Mouse (Mus musculus): Measurements from ENCODE around the gene Npm1. TPM values are rescaled to one million over a fixed set of nuclear protein-coding genes. Genes with fewer than 3 reads are reported as not detected.
A peak's percentile ranks its signal among the peaks of the same experiment; 100 is the strongest.

Npm1 gene
- total and polyA plus RNA-seq, 3 experiments: 458 to 3,846 (median 2,862) TPM

DNA sequence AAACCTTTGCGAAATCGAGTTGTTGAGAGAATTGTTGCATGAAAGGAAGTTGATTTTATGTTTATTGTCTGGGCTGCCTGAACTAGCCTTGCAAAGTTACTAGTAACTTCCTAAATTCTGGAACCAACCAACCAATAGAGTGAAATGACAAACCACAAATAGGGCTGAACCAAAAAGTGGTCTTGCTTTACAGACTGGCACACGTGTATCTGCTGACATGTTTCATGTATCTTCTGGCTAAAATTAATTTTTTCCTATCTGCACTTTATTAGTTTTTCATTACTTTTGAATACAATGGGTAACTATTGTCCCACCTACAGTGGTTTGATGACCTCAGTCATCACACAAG is 13.9 kb downstream of the Npm1 start:
- peaks cover 11% of the 10 kb centered on the region for H3K9me3 ChIP-seq (replicated peaks)
- H3K4me1 ChIP-seq (ENCODE audit: insufficient read depth, low read depth, low read length): peaks cover 35% of the 10 kb centered on the region
- no peak overlapping the region for H3K4me3 ChIP-seq (ENCODE audit: low read depth, low read length)
- TF ChIP-seq CTCF (IDR thresholded peaks at IDR 0.05; ENCODE audit: low read depth, low read length) (no peak), GATA2 (IDR thresholded peaks at IDR 0.05; ENCODE audit: borderline replicate concordance, low read depth, low read length) (no peak), TAL1 (conservative IDR thresholded peaks at IDR 0.05; ENCODE audit: low read depth, low read length) (no peak), GATA1 (IDR thresholded peaks at IDR 0.05; ENCODE audit: borderline replicate concordance, low read length) (no peak), POLR2AphosphoS5 (IDR thresholded peaks at IDR 0.05; ENCODE audit: insufficient replicate concordance, low read depth, low read length) (no peak; the same call in 1 of the 2 replicates)
- ATAC-seq (ENCODE audit: extremely low read depth, insufficient number of reproducible peaks, low FRiP score, poor library complexity, severe bottlenecking) (no peak), DNase-seq (ENCODE audit: low spot score) (no peak)
- peaks cover 42% of the 10 kb centered on the region for H3K27me3 ChIP-seq (ENCODE audit: insufficient read depth, low read length)
- H3K36me3 ChIP-seq (replicated peaks): peaks cover 47% of the 10 kb centered on the region

- peak; percentile 71 for DNase-seq (ENCODE audit: low spot score)
- TF ChIP-seq CTCF (IDR thresholded peaks at IDR 0.05; ENCODE audit: low read depth, low read length): 0 out of 2 replicates have a peak, but pooled peaks have one; percentile 22
- TF ChIP-seq TAL1 (conservative IDR thresholded peaks at IDR 0.05; ENCODE audit: low read depth, low read length): no peak
- TF ChIP-seq POLR2AphosphoS5 (IDR thresholded peaks at IDR 0.05; ENCODE audit: insufficient replicate concordance, low read depth, low read length): peak; percentile 86; the same call in 1 of the 2 replicates
- H3K36me3 ChIP-seq (replicated peaks): peaks cover 41% of the 10 kb centered on the region
- peaks cover 35% of the 10 kb centered on the region for H3K4me1 ChIP-seq (ENCODE audit: insufficient read depth, low read depth, low read length)
- peak overlapping the region; percentile 61; the same call in 1 of the 2 replicates for H3K4me3 ChIP-seq (ENCODE audit: low read depth, low read length)
- peak; percentile 63 for ATAC-seq (ENCODE audit: extremely low read depth, insufficient number of reproducible peaks, low FRiP score, poor library complexity, severe bottlenecking)
- peaks cover 11% of the 10 kb centered on the region for H3K9me3 ChIP-seq (replicated peaks)
- H3K27me3 ChIP-seq (ENCODE audit: insufficient read depth, low read length): peaks cover 47% of the 10 kb centered on the region
These were observed 14.5 kb downstream of the Npm1 start for GRCm38 (mm10) chr11:33148338-33149087.

GRCm38 (mm10) chr11:33147572-33148337 is 15.3 kb downstream of the Npm1 start:
- peaks cover 11% of the 10 kb centered on the region for H3K9me3 ChIP-seq (replicated peaks)
- TF ChIP-seq CTCF (IDR thresholded peaks at IDR 0.05; ENCODE audit: low read depth, low read length) (no peak), GATA1 (IDR thresholded peaks at IDR 0.05; ENCODE audit: borderline replicate concordance, low read length) (no peak)
- H3K27me3 ChIP-seq (ENCODE audit: insufficient read depth, low read length): peaks cover 51% of the 10 kb centered on the region
- H3K4me1 ChIP-seq (ENCODE audit: insufficient read depth, low read depth, low read length): peaks cover 35% of the 10 kb centered on the region
- H3K36me3 ChIP-seq (replicated peaks): peaks cover 34% of the 10 kb centered on the region
- ATAC-seq (ENCODE audit: extremely low read depth, insufficient number of reproducible peaks, low FRiP score, poor library complexity, severe bottlenecking) (no peak), DNase-seq (ENCODE audit: low spot score) (peak; percentile 26)
- H3K4me3 ChIP-seq (ENCODE audit: low read depth, low read length): peak overlapping the region; percentile 61; the same call in 1 of the 2 replicates

- Histone ChIP-seq H3K4me3 (ENCODE audit: low read depth, low read length) (peak within 1 kb of the TSS; percentile 61; the same call in 1 of the 2 replicates), H3K27me3 (ENCODE audit: insufficient read depth, low read length) (peaks cover 53% of the 10 kb centered on the region)
- TF ChIP-seq TAL1 (conservative IDR thresholded peaks at IDR 0.05; ENCODE audit: low read depth, low read length): no peak
- no peak for TF ChIP-seq CTCF (IDR thresholded peaks at IDR 0.05; ENCODE audit: low read depth, low read length)
- TF ChIP-seq GATA2 (IDR thresholded peaks at IDR 0.05; ENCODE audit: borderline replicate concordance, low read depth, low read length): no peak
- no peak for TF ChIP-seq GATA1 (IDR thresholded peaks at IDR 0.05; ENCODE audit: borderline replicate concordance, low read length)
- TF ChIP-seq POLR2AphosphoS5 (IDR thresholded peaks at IDR 0.05; ENCODE audit: insufficient replicate concordance, low read depth, low read length): no peak
These were observed 15.8 kb downstream of the Npm1 start, which contains the start of gene Fgf18 for GRCm38 (mm10) chr11:33147171-33147571. Gene Fgf18, minus strand, starts transcription at chr11:33147400.

GRCm38 (mm10) chr11:33146651-33147131 is 16.3 kb downstream of the Npm1 start:
- DNase-seq (ENCODE audit: low spot score) (no peak), ATAC-seq (ENCODE audit: extremely low read depth, insufficient number of reproducible peaks, low FRiP score, poor library complexity, severe bottlenecking) (no peak)
- Histone ChIP-seq H3K9me3 (replicated peaks) (peaks cover 11% of the 10 kb centered on the region), H3K4me3 (ENCODE audit: low read depth, low read length) (no peak overlapping the region; the same call in 1 of the 2 replicates), H3K36me3 (replicated peaks) (peaks cover 27% of the 10 kb centered on the region), H3K27me3 (ENCODE audit: insufficient read depth, low read length) (peaks cover 53% of the 10 kb centered on the region), H3K4me1 (ENCODE audit: insufficient read depth, low read depth, low read length) (peaks cover 35% of the 10 kb centered on the region)
- no peak for TF ChIP-seq CTCF (IDR thresholded peaks at IDR 0.05; ENCODE audit: low read depth, low read length)
- TF ChIP-seq POLR2AphosphoS5 (IDR thresholded peaks at IDR 0.05; ENCODE audit: insufficient replicate concordance, low read depth, low read length): no peak
- no peak for TF ChIP-seq GATA2 (IDR thresholded peaks at IDR 0.05; ENCODE audit: borderline replicate concordance, low read depth, low read length)
- no peak for TF ChIP-seq TAL1 (conservative IDR thresholded peaks at IDR 0.05; ENCODE audit: low read depth, low read length)
- TF ChIP-seq GATA1 (IDR thresholded peaks at IDR 0.05; ENCODE audit: borderline replicate concordance, low read length): no peak

More at GRCm38 (mm10) chr11:33147171-33147571, 15.8 kb downstream of the Npm1 start, which contains the start of gene Fgf18:
- ATAC-seq (ENCODE audit: extremely low read depth, insufficient number of reproducible peaks, low FRiP score, poor library complexity, severe bottlenecking) (no peak), DNase-seq (ENCODE audit: low spot score) (no peak)
- Histone ChIP-seq H3K4me1 (ENCODE audit: insufficient read depth, low read depth, low read length) (peaks cover 35% of the 10 kb centered on the region), H3K9me3 (replicated peaks) (peaks cover 11% of the 10 kb centered on the region), H3K36me3 (replicated peaks) (peaks cover 31% of the 10 kb centered on the region)

DNA sequence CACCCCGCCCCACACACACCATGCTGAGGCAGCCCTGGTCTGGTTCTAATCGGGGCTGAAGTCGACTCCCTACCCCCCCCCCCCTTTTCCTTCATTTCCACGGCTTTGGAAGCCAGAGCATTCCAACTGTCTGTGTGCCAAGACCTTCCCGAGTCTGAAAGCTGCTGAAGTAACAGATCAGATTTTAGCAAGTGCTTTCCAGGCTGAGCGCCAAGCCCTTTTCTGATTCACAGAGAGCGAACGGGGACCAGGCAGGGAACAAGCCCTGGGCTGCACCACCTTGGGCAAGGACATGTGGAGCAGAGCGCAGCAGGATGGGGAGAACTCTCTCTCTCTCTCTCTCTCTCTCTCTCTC is 16.9 kb downstream of the Npm1 start:
- Histone ChIP-seq H3K36me3 (replicated peaks) (peaks cover 21% of the 10 kb centered on the region), H3K4me3 (ENCODE audit: low read depth, low read length) (no peak overlapping the region), H3K9me3 (replicated peaks) (peaks cover 11% of the 10 kb centered on the region), H3K4me1 (ENCODE audit: insufficient read depth, low read depth, low read length) (peaks cover 32% of the 10 kb centered on the region), H3K27me3 (ENCODE audit: insufficient read depth, low read length) (peaks cover 53% of the 10 kb centered on the region)
- ATAC-seq (ENCODE audit: extremely low read depth, insufficient number of reproducible peaks, low FRiP score, poor library complexity, severe bottlenecking): no peak
- no peak for DNase-seq (ENCODE audit: low spot score)
- TF ChIP-seq GATA1 (IDR thresholded peaks at IDR 0.05; ENCODE audit: borderline replicate concordance, low read length) (no peak), TAL1 (conservative IDR thresholded peaks at IDR 0.05; ENCODE audit: low read depth, low read length) (no peak), POLR2AphosphoS5 (IDR thresholded peaks at IDR 0.05; ENCODE audit: insufficient replicate concordance, low read depth, low read length) (no peak), GATA2 (IDR thresholded peaks at IDR 0.05; ENCODE audit: borderline replicate concordance, low read depth, low read length) (no peak), CTCF (IDR thresholded peaks at IDR 0.05; ENCODE audit: low read depth, low read length) (no peak)

All from G1E (cell line).